Comparison of ENCODE assay signal across 26 mouse cellular contexts in genomic region chr7:36917011-36917410, GRCm38 (mm10).
"Had no signal": no experiment of that assay in that cellular context is flagged by ENCODE, and none has a peak within 500 bp of the region (broad histone marks: within the 10 kb centered on the region; RNA-seq: fewer than 3 reads in every experiment).

No protein-coding gene starts in this region.

- H3K27me3 ChIP-seq: hindbrain, embryonic 12.5 days; intestine, embryonic 15.5 days; limb, embryonic 13.5 days; limb, embryonic 15.5 days; liver, embryonic 12.5 days had no signal

- ATAC-seq: hindbrain, postnatal 0 days; intestine, embryonic 15.5 days; liver, embryonic 12.5 days had no signal

- H3K4me2 ChIP-seq: heart, embryonic 11.5 days; heart, embryonic 13.5 days; heart, embryonic 15.5 days; hindbrain, embryonic 12.5 days; hindbrain, embryonic 14.5 days; intestine, embryonic 15.5 days; limb, embryonic 13.5 days; limb, embryonic 15.5 days; liver, embryonic 12.5 days had no signal

- H3K9me3 ChIP-seq: heart, embryonic 13.5 days; heart, embryonic 15.5 days; hindbrain, embryonic 12.5 days; intestine, embryonic 15.5 days; limb, embryonic 13.5 days; limb, embryonic 15.5 days; liver, embryonic 12.5 days had no signal

- H3K27ac ChIP-seq: gastrocnemius, adult 2 months; heart, adult 2 months; heart, embryonic 13.5 days; heart, embryonic 15.5 days; hindbrain, embryonic 12.5 days; hindbrain, embryonic 14.5 days; hindbrain, postnatal 0 days; intestine, embryonic 15.5 days; limb, embryonic 13.5 days; limb, embryonic 15.5 days; liver, embryonic 12.5 days; liver, embryonic 14.5 days had no signal

- DNase-seq: gastrocnemius, adult 2 months; gastrocnemius, postnatal 10 days; gastrocnemius, postnatal 25 days; heart, adult 11 months; heart, adult 2 months; heart, postnatal 14 days; heart, postnatal 36 days; kidney, adult 11 months; kidney, adult 2 months; kidney, adult 9 months; kidney, postnatal 14 days; kidney, postnatal 36 days; layer of hippocampus, adult 9-11 months; layer of hippocampus, postnatal 36 days; left cerebral cortex, postnatal 4 days had no signal

- H3K4me1 ChIP-seq: limb, embryonic 13.5 days; limb, embryonic 15.5 days; liver, embryonic 12.5 days had no signal

- H3K9ac ChIP-seq: heart, embryonic 13.5 days; heart, embryonic 15.5 days; hindbrain, embryonic 12.5 days; hindbrain, embryonic 14.5 days; intestine, embryonic 15.5 days; limb, embryonic 13.5 days; limb, embryonic 15.5 days; liver, embryonic 12.5 days; liver, embryonic 14.5 days had no signal

- H3K4me3 ChIP-seq: gastrocnemius, adult 2 months; heart, adult 2 months; heart, embryonic 13.5 days; heart, embryonic 15.5 days; hindbrain, embryonic 12.5 days; intestine, embryonic 15.5 days; limb, embryonic 13.5 days; limb, embryonic 15.5 days; liver, embryonic 12.5 days had no signal

- H3K36me3 ChIP-seq: heart, embryonic 13.5 days; heart, embryonic 15.5 days; hindbrain, embryonic 12.5 days; intestine, embryonic 15.5 days; limb, embryonic 13.5 days; limb, embryonic 15.5 days; liver, embryonic 12.5 days had no signal
